Mouse (Mus musculus) granulocyte monocyte progenitor cell, adult 5-6 weeks (primary cell): ENCODE data around the gene Btbd2. TPM values are rescaled to one million over a fixed set of nuclear protein-coding genes. Genes with fewer than 3 reads are reported as not detected.

ENCODE experiments used
- ATAC-seq: replicated peaks from 2 replicates; pipeline ENCODE4 v1.8.0; 2016; ENCODE audit warnings: mild to moderate bottlenecking, moderate TSS enrichment, inconsistent platforms; ENCODE audit not compliant: poor library complexity, severe bottlenecking
- total RNA-seq, 2 experiments: library from RNA; stranded (forward) in 1 of 2; stranded (reverse) in 1 of 2; fragments of 200-712, 200-1000 nt in 1 of 2; fragments of >200 nt in 1 of 2; fragmentation: Nextera tagmentation in 1 of 2; gene quantifications; 2 replicates each; pipeline ENCODE4 v1.2.3; 2014 to 2017

Gene Btbd2
- total RNA-seq, 2 experiments from 2014 or later = 26.1 to 34.8 TPM

GRCm38 (mm10) chr10:80692249-80693165 is 35.6 kb upstream of the Btbd2 start:
- ATAC-seq = peak; percentile 43

DNA sequence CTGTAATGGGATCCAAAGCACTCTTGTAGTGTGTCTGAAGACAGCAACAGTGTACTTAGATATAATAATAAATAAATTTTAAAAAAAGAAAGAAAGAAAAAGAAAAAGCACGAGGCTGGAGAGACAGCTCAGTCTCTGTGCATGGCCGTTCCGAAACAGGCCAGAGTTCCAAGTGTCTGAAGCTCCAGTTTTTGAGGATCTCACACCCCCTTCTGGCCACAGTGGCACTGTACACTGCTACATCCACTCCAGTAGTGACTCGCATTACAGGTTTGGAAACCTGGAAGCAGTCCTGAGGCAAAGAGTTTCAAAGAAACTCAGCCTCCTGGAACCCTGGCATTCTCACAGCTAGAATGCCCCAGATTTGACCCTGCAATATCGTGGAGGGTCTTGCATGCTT is 31.0 kb upstream of the Btbd2 start:
- peak; percentile 49 for ATAC-seq

DNA sequence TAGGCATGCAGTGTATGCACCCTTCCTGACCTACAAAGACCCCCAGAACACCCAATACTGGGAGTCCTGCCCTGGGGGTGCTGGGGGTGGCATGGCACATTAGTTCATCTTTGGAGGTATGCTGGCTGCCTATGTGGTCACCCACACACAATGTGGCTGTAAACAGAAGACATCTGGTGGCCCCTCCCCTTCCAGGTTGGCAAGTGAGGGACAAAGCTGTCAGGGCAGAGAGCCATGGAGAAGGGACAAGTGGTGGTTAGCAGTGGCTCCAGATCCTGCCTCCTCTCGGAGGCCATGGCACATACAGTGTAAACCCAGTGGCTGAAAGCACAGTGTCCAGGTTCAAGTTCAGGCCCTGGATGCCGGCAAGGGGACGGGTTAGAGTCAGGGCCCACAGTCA is 29.7 kb upstream of the Btbd2 start:
- no peak for ATAC-seq

DNA sequence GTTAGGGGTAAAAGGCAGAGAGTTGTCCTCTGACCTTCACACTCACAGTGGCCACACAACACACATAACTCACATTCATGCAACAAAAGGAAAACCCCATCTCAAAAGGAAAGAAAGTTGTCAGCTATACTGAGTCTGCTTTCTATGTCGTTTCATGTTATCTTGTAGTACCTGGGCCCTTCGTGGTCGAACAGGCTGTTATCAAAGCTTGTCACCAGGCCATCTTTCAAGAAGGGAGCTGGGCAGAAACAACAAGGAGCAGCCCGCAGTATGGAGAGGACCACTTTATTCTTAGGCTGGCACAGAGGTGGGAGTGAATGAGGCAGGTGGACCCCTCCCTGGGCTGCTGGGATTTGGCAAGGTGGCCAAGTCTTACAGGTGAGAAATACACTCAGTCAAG is 28.1 kb upstream of the Btbd2 start:
- no peak for ATAC-seq

DNA sequence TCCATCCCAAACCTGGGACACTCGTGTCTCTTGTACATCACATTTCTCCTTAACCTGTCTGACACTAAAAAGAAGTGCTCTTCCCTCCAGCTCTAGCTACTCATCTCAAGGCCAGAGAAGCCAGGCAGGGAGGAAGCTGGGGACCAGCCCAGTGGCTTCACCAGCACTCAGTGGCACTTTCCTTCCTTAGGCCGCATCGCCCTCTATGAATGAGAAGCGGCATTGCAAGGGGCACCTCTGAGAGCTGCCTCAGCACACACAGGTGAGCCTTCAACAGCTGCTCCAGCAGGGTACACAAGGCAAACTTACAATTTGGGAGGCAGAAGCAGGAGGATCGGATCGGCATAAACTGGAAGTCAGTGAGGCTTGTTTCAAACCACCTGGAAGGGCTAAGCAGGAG is 27.3 kb upstream of the Btbd2 start:
- peak; percentile 65 for ATAC-seq

- ATAC-seq = no peak
Observed at GRCm38 (mm10) chr10:80683647-80684046, 26.8 kb upstream of the Btbd2 start.

DNA sequence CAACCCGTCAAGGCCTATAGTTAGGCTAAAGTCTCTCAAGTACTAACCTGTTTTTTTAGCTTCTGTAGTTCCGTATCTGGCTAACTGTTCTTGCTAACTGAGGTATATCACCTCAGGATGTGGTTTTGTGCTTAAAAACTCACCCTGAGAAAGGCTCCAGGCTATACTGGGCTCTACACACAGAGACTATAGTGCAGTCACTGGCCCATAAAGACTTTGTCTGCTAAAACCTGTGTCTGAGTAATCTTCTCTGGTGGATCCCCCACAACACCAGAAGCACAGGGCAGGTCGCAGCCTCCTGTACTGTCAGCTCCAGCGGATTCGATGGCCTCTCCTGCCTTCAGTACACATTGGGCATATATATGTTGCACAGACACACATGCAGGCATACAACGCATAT is 25.1 kb upstream of the Btbd2 start:
- ATAC-seq = no peak

DNA sequence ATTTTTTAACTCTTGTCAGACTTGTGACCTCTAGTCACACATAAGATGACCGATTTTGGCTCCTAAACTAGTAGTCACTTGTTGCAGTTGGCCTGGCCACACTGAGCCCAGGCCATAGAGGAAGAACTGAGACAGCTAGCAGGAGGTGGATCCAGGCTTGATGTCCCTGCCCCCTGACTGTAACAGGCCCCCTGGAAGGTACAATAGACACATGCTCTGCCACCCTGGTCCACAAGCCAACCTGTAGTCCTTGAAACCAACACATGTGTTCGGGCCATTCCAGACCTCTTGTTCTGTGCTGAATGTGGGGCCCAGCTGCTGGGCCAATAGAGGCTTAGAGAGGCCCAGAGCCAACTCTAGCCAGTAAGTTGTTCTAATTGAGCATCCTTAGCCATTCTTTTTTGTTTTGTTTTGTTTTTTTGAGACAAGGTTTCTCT is 23.4 kb upstream of the Btbd2 start:
- ATAC-seq = no peak

GRCm38 (mm10) chr10:80679556-80680259 is 22.8 kb upstream of the Btbd2 start:
- ATAC-seq = no peak

DNA sequence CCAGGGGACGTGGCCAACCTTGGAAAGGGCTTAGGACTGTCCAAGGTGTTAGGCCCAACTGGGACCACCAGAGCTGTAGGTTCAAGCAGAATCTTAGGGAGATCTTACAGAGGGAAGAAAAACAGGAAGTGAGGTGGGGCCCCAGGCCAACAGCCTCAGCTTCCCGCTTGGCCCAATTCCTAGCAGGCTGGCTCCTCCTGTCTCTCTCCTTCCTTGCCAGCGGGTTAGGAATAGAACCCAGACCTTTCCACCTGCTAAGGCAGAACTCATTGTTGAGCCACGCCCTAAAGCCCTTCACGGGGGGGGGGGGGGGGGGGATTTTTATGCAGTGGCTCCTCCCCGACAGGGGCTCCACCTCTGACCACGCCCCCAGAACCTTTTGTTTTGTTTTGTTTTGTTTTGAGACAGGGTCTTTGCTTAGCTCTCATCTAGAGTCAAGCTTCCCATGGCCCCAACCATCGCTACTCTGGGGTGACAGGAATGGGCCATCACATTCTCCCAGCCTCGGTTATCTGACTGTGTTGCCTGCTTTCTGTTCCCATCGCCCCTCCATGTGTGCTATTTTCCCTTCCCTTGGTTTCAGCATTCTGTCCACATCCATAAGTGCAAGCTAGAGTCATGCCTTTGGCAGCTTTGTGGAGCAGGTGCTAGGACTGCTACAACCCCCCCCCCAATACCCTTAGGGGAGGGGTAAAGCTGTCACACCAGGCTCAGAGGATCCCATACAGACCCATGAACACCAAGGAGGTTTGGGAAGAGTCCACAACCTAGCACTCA is 21.9 kb upstream of the Btbd2 start:
- ATAC-seq = peak; percentile 4

GRCm38 (mm10) chr10:80677942-80678436 is 21.1 kb upstream of the Btbd2 start, which contains the start of gene Mknk2:
Gene Mknk2, minus strand, starts transcription at chr10:80678112.
- ATAC-seq = peak; percentile 58

- no peak for ATAC-seq
Observed at GRCm38 (mm10) chr10:80677128-80677875, 20.4 kb upstream of the Btbd2 start.

DNA sequence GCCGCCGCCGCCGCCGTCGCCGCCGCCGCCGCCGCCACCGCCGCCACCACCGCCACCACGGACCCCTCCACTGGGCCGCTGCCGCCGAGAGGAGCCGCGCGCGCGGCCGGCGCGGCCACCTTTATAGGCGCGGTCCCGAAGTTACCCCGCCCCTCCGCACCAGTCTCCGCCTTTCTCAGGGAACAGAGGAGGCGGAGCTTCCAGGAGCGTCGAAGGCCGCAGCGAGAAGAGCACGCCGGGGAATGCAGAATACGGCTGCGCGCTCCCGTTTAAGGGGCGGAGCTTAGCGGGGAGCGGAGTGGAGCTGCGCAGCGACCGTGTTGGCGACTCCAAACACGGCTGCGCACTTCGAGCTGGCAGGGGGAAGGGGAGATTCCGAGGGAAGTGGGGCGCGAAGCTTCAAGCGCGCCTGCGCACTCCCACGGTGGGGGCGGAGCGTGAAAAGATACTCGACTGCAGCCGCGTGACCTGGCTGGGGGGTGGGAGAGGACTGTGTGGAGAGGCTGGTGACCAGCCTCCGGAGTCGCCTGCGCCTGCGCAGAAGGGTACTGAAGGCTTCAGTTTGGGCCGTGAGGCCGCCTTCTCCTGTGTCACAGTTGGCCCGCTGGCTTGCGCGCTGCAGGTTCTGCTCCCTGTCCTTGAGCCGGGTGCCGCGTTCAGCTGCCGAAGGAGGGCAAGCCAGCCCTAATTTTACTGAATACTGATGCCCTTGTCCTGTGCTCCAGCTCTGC is 19.5 kb upstream of the Btbd2 start:
- peak; percentile 57 for ATAC-seq

- peak; percentile 1 for ATAC-seq
Observed at GRCm38 (mm10) chr10:80675405-80676197, 18.7 kb upstream of the Btbd2 start.

GRCm38 (mm10) chr10:80674851-80675404 is 18.1 kb upstream of the Btbd2 start:
- ATAC-seq = no peak

- no peak for ATAC-seq
Observed at GRCm38 (mm10) chr10:80674161-80674711, 17.4 kb upstream of the Btbd2 start.

DNA sequence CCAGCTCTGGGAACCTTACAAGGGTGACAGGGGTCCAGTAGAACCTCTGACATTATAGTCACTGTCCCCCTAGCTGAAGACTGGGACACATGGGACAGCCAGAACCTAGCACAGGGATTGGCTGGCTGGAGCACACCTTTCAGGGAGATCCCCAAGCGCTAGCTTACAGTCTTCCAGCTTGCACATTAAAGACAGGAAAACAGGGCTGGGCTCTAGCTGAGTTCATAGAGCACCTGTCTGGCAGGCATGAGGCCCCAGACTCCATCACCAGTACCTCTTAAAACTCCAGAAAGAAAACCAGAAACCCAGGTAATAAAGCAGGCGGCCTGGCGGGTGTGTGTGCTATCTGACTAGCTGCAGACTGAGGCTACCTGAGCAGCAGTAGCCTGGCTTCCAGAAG is 16.8 kb upstream of the Btbd2 start:
- no peak for ATAC-seq
